Mouse (Mus musculus): ENCODE data around the gene Pdpk1.
A peak's percentile ranks its signal among the peaks of the same experiment; 100 is the strongest.
"Not testable (repeated sequence)": the region's sequence is repeated elsewhere in the genome, so short reads cannot be mapped to it uniquely, and the experiment has no call there.

Gene Pdpk1

DNA sequence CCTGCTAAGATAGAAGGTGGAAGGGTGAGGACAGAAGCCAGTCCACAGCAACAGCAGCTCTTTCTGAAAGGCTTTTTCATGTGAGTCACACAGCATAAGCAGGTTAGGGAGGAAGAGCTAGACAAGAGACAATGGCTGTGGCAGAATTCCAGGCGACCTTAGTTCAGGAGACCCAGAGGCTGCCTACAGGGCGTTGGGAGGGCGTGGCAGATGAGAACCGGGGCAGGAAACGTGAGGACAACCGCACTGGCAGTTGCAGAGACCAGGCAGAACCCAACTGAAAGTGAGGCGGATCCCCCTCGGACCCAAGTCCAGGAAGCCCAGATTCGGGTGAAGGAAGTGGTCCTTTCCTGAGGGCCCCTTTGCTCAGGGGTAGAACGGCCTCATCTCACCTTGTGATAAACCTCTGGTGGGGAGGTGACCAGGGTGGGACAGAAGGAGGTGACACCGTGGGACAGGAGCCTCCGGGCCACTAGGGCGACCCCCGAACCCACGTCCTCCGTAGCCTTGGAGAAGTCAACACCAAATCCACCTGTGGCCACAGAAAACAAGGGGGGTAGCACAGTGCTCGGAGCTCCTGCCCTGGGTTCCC lies 12.0 kb upstream of the Pdpk1 start:
- no peak for DNase-seq (ENCODE audit: low read depth)

DNA sequence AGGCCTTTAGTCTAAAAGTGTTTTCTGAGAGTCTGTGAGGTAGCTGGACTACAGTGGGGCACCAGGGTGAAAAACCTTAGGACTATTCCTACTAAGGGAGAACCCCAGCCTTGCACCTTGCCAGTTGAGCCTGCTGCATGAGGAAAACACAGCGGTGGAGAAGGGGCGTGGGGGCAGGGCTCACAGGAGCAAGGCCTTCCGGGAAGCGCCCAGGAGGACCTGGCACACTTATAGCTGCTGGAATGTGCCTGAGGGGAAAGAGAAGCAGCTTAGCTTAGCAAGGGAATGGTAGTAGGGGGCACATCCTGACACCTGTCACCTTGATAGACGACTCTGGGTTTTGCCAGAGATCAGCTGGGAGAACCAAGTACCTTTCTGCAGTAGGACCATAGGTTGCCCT lies 10.7 kb upstream of the Pdpk1 start:
- no peak for DNase-seq (ENCODE audit: low read depth)

DNA sequence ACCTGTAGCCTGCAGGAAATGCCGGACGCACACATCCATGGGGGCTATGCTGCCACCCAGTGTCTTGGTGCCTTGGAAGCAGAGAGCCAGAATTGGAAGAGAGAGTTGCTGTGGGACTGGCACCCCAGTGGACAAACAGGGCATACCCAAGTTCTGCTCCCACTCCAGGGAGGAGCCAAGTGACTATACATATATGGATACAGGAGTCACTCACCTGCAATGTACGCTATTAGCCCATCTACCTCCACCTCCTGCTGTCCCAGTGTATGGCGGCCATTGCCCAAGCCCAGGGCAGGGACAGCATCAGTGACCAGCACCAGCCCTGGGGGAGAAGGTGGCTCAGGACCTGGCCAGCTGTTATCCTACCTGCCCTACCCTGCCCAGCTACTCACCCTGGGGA lies 6.8 kb upstream of the Pdpk1 start:
- no peak for DNase-seq (ENCODE audit: low read depth)

DNA sequence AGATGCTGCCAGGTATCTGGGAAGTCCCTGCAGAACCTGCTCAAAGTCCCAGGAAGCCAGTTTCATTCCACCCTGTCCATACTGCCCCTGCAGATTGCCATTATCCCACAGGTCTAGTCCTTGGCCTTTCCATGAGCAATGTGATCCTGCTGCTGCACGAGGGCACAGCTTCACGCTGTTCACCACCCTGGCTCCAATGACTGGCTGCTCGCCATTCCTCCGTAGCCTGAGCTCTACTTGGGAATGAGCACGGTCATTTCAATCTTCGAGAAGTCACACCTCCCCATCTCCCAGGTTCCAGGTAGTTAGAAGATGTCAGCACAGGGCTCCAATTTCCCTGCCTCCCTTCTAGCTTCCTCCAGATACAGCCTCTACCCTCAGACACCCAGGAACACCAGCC lies 6.4 kb upstream of the Pdpk1 start:
- no peak for DNase-seq (ENCODE audit: low read depth)

DNA sequence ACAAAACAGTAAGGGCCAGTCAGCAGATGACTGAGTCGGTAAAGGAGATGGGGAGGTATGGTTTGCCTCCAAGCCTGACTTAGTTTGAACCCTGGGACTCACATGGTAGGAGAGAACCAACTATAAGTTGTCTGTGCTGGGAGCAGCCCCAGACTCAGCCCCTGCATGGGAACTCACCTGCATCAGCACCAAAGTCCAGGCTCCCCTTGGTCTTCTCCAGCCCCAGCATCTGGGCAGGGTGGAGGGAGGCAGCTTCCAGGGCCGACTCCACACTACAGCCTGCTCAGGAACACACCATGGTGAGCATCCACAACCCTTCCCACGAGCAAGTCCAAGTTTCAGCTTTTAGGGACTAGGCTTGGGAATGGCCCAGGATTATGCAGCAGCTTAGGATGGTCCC lies 5.7 kb upstream of the Pdpk1 start:
- DNase-seq (ENCODE audit: low read depth), result no peak

DNA sequence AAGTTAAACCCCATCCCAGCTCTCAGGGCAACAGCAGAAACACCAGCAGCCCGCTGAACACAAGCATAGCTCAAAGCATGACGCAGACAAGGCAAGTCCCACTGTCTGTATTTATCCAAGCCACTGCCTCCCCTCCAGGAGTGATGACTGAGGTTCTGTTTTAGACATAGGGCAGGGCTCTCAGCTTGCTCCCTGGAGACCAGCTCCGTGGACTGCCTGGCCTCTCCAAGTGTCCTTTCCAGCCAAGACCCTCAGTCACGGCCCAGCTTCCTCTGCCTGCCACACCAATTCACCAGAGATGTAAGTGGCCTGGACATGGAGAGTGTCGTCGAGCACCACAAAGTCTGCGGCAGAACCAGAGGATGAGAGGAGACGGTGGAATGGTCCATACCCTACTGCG lies 5.0 kb upstream of the Pdpk1 start:
- DNase-seq (ENCODE audit: low read depth), result no peak

DNA sequence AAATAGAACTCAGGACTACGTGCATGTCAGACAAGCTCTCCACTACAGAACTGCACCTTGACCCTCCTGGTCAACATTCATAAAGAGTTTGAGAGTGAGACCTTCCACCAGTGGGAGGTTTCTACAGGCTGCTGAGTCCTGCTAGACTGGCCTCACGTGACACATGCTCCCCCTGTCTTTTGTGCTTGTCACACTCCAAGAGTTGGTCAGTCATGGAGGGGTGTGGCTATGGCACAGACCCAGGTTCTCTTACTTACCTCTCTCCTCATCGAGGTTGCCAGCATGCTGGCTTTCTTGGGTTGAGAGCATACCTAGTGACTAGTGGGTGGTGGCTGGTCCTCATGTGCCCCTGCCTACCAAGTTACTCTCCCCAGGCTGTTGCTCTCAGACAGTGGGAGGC lies 3.7 kb upstream of the Pdpk1 start:
- no peak for DNase-seq (ENCODE audit: low read depth)

DNA sequence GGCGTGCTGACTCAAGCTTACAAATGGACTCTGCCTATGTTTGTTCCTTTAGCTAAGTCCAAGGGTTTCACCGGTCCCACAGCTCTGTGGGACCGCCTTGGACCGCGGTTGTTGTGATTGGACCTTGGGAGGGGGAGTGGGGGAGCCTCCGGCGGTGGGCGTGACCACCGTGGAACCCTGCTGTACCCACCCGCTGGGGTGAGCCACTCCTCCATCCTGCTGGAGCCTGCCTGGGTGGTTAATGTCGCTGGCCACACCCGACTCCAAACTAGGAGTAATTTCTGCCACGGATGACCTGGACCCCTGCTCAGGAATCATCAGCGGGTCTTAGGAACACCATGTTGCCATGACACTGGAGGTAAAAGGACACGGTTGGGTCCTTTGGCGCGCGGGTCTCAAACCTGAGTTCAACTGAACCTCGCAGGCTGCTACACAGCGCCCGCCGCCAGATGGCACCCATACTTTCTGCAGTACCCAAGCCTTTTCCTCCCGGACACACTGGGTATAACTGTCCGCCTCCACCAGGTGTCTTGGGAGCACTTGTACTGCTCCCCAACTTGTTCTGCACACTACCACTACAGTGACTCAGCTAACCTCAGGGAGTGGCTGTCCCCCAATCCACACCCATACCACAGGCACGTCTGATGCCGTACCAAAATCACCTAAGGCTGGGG lies 1.3 kb upstream of the Pdpk1 start:
- peak; percentile 81 for DNase-seq (ENCODE audit: low read depth)

DNA sequence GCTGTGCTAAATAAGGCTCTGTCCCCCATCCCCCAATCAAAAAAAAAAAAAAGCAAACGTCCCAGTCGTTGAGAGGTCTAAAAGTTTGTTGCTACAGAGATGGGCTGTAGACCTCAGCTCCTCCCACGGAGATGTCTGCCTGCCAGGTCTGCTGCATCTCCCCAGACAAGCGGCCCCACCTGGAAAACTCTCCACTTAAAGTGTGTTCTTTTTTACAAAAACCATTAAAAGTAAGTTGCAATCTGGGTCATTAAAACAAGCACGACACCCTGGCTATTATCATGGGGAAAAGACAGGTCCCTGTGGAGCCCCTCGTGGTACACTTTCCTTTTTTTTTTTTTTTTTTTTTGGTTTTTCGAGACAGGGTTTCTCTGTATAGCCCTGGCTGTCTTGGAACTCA lies 658 bp upstream of the Pdpk1 start:
- DNase-seq (ENCODE audit: low read depth), result no peak

DNA sequence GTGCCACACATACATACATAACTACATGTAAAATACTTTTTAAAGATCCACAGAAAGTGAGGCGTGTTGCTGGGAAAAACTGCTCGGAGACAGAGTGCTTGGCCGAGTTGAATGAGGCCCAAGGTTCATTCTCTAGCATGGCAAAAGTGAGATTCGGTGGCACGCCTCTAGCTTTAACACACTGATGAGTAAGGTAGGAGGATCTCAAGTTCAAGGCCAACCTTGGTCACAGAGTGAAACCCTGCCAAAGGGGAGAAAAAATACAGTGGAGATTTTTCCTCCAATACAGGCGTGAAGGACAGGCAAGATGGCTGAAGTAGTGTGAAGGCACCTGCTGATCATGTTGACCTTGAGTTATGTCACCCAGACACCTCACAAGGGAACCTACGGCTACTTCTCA lies 1.3 kb downstream of the Pdpk1 start:
- DNase-seq (ENCODE audit: low read depth), result no peak

DNA sequence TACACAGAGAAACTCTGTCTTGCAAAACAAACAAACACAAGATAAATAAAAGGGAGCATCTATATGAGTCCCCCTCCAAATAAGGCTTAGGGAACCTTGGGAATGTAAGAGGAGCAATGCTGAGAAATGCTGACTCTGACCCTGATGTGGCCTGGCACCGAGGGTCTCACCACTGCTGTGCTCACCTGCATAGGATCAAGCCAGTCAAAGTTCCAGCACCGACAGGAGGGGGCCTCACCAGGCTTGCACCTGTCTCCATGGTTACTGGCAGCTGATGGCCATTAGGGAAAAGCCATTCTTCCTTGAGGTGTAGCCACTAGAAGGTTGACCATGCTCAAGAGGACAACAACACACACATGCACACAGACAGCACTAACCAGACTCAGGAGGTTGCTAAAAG lies 7.8 kb downstream of the Pdpk1 start:
- no peak for DNase-seq (ENCODE audit: low read depth)

DNA sequence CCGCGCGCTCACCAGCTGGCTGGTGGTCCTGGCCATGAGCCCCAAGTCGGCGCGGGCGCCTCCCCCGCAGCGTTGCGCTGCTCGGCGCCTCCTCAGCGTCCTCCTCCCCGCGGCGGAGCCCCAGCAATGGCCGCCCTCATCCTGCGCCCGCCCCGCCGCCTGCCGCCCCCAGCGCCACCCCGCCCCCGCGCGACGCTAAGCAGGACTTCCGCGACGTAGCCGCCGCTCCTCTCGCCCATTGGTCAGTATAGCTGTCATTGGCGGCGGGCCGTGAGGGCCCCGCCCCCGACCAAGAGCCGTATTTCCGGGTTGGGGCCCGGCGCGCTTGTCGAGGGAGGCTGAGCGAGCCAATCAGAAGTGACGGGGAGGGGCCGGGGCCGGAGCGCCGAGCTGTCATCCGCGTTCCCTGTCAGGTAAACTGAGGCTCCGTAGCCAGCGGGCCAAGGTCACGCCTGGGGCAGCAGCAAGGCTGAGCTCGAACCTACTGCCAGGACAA lies 9.3 kb downstream of the Pdpk1 start:
- peak; percentile 93 for DNase-seq (ENCODE audit: low read depth)

DNA sequence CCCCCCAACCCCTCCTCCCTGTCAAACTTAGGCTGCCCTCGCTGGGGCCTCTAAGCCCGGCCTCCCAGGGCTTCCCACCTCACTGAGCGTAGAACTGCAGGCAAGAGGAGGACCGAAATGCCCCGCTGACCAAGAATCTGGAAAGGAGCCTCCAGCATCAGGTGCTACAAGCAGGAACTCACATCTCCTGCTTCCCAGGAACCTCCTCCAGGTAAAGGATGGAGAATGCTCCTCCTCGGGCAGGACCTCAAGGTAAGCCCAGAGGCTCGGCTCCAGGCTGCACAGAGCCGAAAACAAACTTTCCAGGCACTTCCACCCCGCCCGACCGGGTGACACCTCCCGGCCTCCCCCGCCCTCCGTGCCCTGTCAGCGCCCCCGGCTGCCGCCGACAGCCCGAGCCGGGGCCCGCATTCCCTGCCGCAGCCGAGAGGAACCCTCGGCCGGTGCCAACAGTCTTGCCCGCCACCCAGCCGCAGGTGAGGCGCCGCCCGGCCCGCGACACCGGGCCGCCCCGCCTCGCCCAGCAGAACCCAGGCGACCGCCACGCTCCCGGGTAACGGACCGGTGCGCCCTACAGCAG lies 9.8 kb downstream of the Pdpk1 start:
- DNase-seq (ENCODE audit: low read depth), result no peak

DNA sequence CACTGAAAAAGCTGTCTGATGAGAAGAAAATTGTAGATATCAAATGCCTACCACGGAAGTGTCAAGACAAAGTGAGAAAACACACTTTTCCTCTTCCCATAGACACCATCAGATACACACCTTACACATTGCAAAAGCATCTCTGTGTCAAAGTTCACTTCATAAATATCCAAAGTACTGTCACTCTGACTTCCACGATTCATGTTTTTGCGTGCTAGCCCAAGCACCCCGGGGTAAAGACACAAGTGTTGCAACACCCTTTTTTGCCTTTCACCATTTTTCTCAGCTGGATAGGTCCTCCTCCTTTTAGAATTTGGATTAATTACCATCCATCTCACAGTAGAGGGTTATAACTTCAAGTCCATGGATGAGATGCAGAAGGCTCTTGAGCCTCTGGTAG lies 10.8 kb downstream of the Pdpk1 start:
- DNase-seq (ENCODE audit: low read depth), result no peak

DNA sequence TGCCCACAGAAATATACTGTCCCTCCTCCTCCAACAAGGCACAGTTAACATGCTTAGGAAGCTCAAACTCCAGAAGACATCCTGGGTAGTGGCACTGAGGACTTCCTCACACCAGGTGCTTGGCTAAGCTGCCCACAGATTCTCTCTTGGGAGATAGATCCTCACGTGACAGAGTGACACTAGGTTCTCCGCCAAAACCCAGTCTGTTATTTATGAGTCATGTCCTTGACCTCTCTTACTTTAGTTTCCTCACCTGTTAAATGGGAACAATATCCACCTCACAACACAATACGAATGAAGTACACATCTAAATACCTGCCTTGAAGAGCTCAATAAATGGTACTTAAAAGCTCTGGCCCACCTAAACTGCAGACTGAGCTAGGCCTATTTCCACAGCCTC lies 11.5 kb downstream of the Pdpk1 start:
- DNase-seq (ENCODE audit: low read depth), result no peak

DNA sequence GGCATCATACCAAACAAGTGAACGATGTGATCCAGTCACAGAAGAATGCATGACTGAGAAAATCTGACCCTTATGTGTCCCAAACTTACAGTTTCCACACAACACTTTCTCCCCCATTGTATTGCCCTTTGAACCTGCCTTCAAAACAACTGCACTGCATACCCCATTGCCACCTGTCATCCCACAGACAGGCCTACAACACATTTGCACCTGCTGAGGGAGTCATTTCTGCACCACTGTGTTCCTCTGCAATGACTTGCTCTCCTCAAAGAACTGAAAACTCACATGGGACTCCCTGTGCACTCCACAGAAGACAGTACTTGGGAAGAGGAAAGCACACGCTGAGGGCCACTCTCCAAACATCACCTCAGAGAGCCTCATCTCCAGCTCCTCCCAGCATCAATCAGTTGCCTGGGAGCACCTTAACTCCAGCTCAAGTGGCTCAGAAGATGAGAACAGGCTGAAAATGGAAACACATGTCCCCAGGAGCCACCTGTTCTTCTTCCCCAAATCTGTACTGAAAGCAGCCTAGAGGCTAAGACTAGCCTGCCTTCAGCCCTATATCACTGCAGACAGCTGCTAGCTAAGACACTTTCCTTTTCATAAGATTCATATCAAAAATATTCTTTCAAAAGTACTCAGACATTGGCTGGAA lies 13.4 kb downstream of the Pdpk1 start:
- DNase-seq (ENCODE audit: low read depth), result no peak

DNA sequence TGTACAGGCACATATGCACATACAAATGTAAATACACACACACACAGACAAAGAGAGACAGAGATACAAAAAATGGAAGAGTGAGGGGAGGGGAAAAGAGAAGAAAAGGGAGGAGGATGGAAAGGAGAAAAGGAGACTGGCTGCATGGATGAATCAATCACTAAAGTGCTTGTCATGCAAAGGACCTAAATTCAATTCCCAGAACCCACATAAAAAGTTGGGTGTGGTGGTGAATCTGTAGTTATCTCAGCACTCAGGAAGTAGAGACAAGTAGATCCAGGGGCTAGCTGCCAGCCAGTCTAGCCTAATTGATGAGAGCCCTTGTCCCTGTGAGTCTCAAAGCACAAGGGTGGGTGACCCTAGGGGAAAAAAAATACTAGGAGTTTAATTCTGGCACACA lies 16.7 kb downstream of the Pdpk1 start:
- DNase-seq (ENCODE audit: low read depth), result no peak

DNA sequence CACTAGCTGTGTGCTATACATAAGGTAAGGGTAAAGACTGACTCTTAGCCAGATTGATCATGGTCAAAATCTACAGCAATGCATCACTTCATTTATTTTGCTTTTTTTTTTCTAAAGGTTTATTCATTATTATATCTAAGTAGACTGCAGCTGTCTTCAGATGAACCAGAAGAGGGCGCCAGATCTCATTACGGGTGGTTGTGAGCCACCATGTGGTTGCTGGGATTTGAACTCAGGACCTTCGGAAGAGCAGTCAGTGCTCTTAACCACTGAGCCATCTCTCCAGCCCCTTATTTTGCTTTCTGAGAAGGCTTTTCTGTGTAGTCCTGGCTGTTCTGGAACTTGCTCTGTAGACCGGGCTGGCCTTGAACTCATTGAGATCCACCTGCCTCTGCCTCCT lies 17.8 kb downstream of the Pdpk1 start:
- DNase-seq (ENCODE audit: low read depth), result not testable (repeated sequence)

DNA sequence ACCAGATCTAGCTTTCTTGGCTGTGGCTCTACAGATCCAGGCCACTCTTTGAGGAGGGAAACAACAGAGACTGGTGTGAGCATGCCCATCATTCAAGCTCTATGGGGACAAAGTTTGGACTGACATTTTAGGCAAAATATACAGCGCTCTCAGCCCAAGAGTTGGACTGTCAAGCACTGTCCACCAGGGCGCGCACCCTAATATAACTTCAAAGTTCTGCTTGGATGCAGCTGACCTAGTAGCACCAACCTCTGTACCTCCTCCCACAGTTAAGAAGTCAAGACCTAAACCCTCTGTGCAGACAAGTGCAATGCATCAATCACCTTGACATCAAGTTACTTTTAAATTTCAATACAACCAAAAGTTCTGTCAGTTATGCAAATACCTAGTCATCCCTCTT lies 19.2 kb downstream of the Pdpk1 start:
- DNase-seq (ENCODE audit: low read depth), result no peak

DNA sequence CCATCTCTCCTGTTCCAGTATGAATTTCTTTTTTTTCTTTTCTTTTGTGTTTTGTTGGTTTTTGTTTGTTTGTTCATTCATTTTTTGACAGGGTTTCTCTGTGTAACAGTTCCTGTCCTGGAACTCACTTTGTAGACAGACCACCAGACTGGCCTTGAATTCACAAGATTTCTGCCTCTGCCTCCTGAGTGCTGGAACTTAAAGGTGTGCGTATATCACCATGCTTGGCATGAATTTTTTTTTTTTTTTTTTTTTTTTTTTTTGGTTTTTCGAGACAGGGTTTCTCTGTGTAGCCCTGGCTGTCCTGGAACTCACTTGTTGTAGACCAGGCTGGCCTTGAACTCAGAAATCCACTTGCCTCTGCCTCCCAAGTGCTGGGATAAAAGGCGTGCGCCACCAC lies 21.5 kb downstream of the Pdpk1 start:
- DNase-seq (ENCODE audit: low read depth), result not testable (repeated sequence)

DNA sequence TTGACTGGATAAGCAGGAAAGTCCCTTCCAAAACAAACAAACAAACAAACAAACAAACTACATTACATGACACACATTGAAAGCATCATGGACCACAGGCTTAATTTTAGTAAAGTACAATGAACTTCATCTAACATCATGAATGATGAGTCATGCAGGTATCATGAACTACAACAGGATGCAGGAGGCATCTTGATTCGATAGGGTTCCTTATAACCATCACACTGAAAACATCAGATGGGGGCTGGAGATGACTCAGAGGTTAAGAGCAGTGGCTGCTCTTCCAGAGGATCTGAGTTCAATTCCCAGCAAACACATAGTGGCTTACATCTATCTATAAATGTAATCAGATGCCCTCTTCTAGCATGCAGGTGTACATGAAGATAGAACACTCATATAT lies 23.1 kb downstream of the Pdpk1 start:
- no peak for DNase-seq (ENCODE audit: low read depth)

DNA sequence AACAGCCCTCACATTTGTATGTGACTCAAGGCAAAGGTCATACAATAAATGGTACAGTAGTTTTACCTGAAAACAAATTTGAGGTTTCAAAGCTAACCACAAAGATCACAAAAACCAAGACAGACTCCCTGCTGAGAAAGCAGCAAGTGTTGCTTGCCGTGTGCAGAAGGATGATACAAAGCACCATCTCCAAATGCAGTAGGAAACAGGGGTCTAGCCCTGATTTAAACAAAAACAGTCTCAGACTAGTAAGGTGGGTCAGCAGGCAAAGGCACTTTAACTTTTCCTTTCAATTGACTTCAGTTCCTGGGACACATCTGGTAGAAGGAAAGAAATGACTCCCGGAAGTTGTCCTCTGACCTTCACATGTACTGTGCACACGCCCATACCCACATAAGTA lies 23.9 kb downstream of the Pdpk1 start:
- DNase-seq (ENCODE audit: low read depth), result no peak

DNA sequence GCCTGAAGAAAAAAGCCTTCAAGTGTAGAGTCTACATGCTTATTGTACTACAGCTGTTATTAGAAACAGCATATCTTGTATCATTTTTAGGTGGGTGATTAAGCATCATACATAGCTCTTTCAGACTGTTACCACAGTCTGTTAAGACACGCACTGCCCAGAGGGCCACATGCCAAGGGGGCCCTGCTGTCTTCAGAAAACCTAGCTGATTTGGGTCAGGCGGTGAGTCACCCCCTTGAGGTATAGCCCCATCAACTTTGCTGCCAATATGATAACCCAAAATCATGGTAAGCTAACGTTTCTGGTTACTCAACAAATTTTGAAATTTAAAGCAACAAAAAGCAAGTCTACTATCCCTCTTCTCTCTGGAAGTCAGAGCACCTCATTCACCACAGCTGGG lies 31.3 kb downstream of the Pdpk1 start:
- DNase-seq (ENCODE audit: low read depth), result no peak
